Mouse (Mus musculus): ENCODE measurements around the gene Cradd.

DNA sequence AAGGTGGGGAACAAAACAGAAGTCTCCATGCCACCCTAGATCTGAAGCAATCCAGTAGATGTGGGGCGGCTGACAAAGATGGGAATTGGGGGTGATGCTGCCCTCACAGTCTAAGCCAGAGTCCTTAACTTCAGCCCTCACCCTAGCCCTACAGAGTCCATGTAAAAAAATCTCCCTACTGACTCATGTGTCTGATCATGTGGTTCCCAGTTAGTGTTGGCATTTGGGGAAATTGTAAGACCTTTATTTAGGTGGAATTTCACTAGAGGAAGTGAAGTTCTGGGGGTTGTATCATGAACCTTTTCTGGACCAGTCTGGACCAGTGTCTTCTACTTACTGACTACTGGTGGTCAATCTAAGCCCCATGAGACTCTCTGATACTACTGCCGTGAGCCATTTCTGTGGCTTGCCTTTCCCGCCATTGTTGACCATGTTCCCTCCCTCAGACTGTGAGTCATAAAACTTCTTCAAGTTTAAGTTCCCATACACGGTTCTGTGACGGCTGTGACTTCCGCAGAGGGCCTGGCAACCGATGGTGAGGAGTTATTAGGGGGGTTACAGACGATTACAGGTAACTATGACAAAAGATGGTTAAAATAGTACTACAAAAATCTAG, 23.6 kb downstream of the Cradd start:
- no peak for TF ChIP-seq POLR2A (IDR thresholded peaks at IDR 0.05; ENCODE audit: low read depth, low read length)
- TF ChIP-seq CTCF (IDR thresholded peaks at IDR 0.05; ENCODE audit: extremely low read depth, insufficient read length, insufficient replicate concordance, low read depth, low read length), result no peak

Measured in small intestine, adult 2 months (tissue).